Mouse (Mus musculus): ENCODE data around the gene 3110021N24Rik.

DNA sequence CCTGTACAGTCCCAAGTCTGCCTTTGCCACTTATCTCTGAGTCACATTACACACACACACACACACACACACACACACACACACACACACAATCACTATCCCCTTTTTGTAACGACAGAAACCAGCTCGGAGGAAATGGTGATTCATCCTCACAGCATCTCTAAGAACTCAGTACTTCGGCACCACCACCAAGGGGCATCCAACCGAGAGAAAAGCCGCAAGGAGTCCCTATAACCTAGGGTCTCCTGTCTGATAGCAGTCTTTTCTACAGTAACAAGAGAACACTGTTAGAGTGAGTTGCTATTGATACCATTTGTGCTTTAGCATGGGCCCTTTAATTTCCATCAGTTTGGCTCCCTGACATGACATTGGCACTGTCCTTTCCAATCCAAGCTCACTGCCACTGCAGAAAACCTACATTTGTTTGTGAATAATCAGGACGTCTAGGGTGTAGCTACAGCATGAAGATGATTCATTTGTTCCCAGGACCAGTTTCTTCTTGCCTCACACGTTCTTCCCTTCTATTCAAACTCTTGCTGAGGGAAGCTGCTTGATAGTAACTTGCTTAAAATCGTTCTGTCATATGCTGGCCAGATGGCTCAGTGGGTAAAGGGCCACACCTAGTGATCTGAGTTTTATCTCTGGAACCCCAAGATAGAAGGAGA is 63.1 kb downstream of the 3110021N24Rik start:
- TF ChIP-seq CTCF (IDR thresholded peaks at IDR 0.05; ENCODE audit: borderline replicate concordance, insufficient read depth, low read length) (no peak), POLR2A (IDR thresholded peaks at IDR 0.05; ENCODE audit: low read depth, low read length) (no peak)

All from embryonic fibroblast, embryonic 13.5 days (primary cell).